Mouse (Mus musculus) Patski (cell line): ENCODE results near the gene Cd177. TPM values are rescaled to one million over a fixed set of nuclear protein-coding genes. Genes with fewer than 3 reads are reported as not detected.
"Not testable (repeated sequence)": the region's sequence is repeated elsewhere in the genome, so short reads cannot be mapped to it uniquely, and the experiment has no call there.

Source experiments
- ATAC-seq: fragments of 100-300 bp; one replicate; pipeline ENCODE4 v1.8.0; 2021
- CTCF ChIA-PET: fragments of 350-600 bp; sonication (Branson Sonifier 250); formaldehyde crosslinking; loops from one replicate; lab custom pipeline; 2022; ENCODE audit warnings: inconsistent platforms; lab: Charles Lee
- POLR2A ChIA-PET: fragments of 350-600 bp; sonication (Branson Sonifier 250); formaldehyde crosslinking; loops from one replicate; lab custom pipeline; 2022; ENCODE audit warnings: antibody characterized with exemption, inconsistent platforms; lab: Charles Lee
- DNase-seq: peaks from one replicate; pipeline ENCODE4 v3.0.0-alpha.2; 2011; ENCODE audit warnings: low read depth, low spot score
- H3K27me3 ChIP-seq: fragments of 371-371 bp; one replicate; pipeline ENCODE4 v1.5.1; 2021
- CTCF ChIP-seq: fragments of 100-300 bp; IDR thresholded peaks from one replicate; pipeline ENCODE4 v1.5.1; 2021
- in situ Hi-C: fragments of 300-500 bp; cut with MboI; formaldehyde crosslinking; loops from 3 replicates; pipeline ENCODE4 v1.11.1; 2018; ENCODE audit warnings: low pct_unique_long_range_greater_than_20kb, mixed read lengths
- polyA plus RNA-seq: library from polyadenylated mRNA; unstranded; gene quantifications from one replicate; pipeline ENCODE4 v1.2.3, GENCODE M21; 2021

Cd177 gene
- 0.31 TPM for polyA plus RNA-seq

GRCm38 (mm10) chr7:24760211-24760610, at the start of gene Cd177:
Gene Cd177, minus strand, starts transcription at chr7:24760311.
- DNase-seq: no peak
- no peak for ATAC-seq

GRCm38 (mm10) chr7:24809041-24809440, 48.9 kb upstream of the Cd177 start:
- DNase-seq: no peak
- no peak for TF ChIP-seq CTCF
- POLR2A ChIA-PET: no interaction called here

More at GRCm38 (mm10) chr7:24760211-24760610, at the start of gene Cd177:
- POLR2A ChIA-PET: no interaction called here
- CTCF ChIA-PET: no interaction called here
- H3K27me3 ChIP-seq: peaks cover 11% of the 10 kb centered on the region
- no peak for TF ChIP-seq CTCF
- in situ Hi-C loops: no loop called here

GRCm38 (mm10) chr7:24804826-24805225, 44.7 kb upstream of the Cd177 start:
- ChIA-PET CTCF (no interaction called here), POLR2A (no interaction called here)
- in situ Hi-C loops: no loop called here
- DNase-seq (no peak), ATAC-seq (no peak)
- no peak for TF ChIP-seq CTCF
- H3K27me3 ChIP-seq: peaks cover 14% of the 10 kb centered on the region

More at GRCm38 (mm10) chr7:24809041-24809440, 48.9 kb upstream of the Cd177 start:
- H3K27me3 ChIP-seq: peaks cover 21% of the 10 kb centered on the region
- no peak for ATAC-seq
- CTCF ChIA-PET: interaction anchor here (1.2 kb wide), 1 partner anchor 8 kb away, joined by 4 read pairs; no protein-coding TSS in a partner anchor
- in situ Hi-C loops: no loop called here

- ChIA-PET POLR2A (no interaction called here), CTCF (no interaction called here)
- in situ Hi-C loops: no loop called here
- DNase-seq: no peak
- no peak for ATAC-seq
- peaks cover 14% of the 10 kb centered on the region for H3K27me3 ChIP-seq
- no peak for TF ChIP-seq CTCF
These were observed 42.1 kb upstream of the Cd177 start for GRCm38 (mm10) chr7:24802149-24802767.

GRCm38 (mm10) chr7:24797918-24798317, 37.8 kb upstream of the Cd177 start:
- TF ChIP-seq CTCF: no peak
- in situ Hi-C loops: no loop called here
- no peak for ATAC-seq

GRCm38 (mm10) chr7:24776918-24777317, 16.8 kb upstream of the Cd177 start, which contains the start of gene Ceacam10:
Gene Ceacam10, plus strand, starts transcription at chr7:24777206.
- in situ Hi-C loops: loop anchor here (5.0 kb wide), 1 partner anchor 705 kb away; no protein-coding TSS in a partner anchor
- ATAC-seq, CTCF ChIA-PET, DNase-seq: not testable (repeated sequence)
- POLR2A ChIA-PET: interaction anchor here (0.6 kb wide), 1 partner anchor 1093 kb away, joined by 4 read pairs; no protein-coding TSS in a partner anchor
- H3K27me3 ChIP-seq: peaks cover 17% of the 10 kb centered on the region

More at GRCm38 (mm10) chr7:24797918-24798317, 37.8 kb upstream of the Cd177 start:
- no peak for DNase-seq
- POLR2A ChIA-PET: no interaction called here
- CTCF ChIA-PET: no interaction called here
- H3K27me3 ChIP-seq: peaks cover 6% of the 10 kb centered on the region

- DNase-seq (no peak), ATAC-seq (no peak)
- ChIA-PET POLR2A (no interaction called here), CTCF (no interaction called here)
- peak; percentile 5 for TF ChIP-seq CTCF
- in situ Hi-C loops: loop anchor here (5.0 kb wide), 1 partner anchor 706 kb away; no protein-coding TSS in a partner anchor
- peaks cover 12% of the 10 kb centered on the region for H3K27me3 ChIP-seq
These were observed 16.0 kb upstream of the Cd177 start for GRCm38 (mm10) chr7:24776145-24776544.

GRCm38 (mm10) chr7:24773942-24774535, 13.9 kb upstream of the Cd177 start:
- ATAC-seq (no peak), DNase-seq (no peak)
- H3K27me3 ChIP-seq: no peaks in the 10 kb centered on the region
- ChIA-PET CTCF (no interaction called here), POLR2A (no interaction called here)
- no peak for TF ChIP-seq CTCF
- in situ Hi-C loops: no loop called here

GRCm38 (mm10) chr7:24771361-24771760, 11.2 kb upstream of the Cd177 start:
- ChIA-PET POLR2A (no interaction called here), CTCF (no interaction called here)
- no peak for ATAC-seq
- no peaks in the 10 kb centered on the region for H3K27me3 ChIP-seq
- in situ Hi-C loops: no loop called here
- DNase-seq: no peak
- no peak for TF ChIP-seq CTCF

- no peak for TF ChIP-seq CTCF
- no peak for DNase-seq
- peaks cover 5% of the 10 kb centered on the region for H3K27me3 ChIP-seq
- in situ Hi-C loops: no loop called here
- ChIA-PET CTCF (no interaction called here), POLR2A (no interaction called here)
- no peak for ATAC-seq
These were observed 2.5 kb upstream of the Cd177 start for GRCm38 (mm10) chr7:24762574-24762973.

- ChIA-PET POLR2A (no interaction called here), CTCF (no interaction called here)
- ATAC-seq (no peak), DNase-seq (no peak)
- TF ChIP-seq CTCF: no peak
- H3K27me3 ChIP-seq: peaks cover 11% of the 10 kb centered on the region
- in situ Hi-C loops: no loop called here
These were observed 1.1 kb upstream of the Cd177 start for GRCm38 (mm10) chr7:24761161-24761560.
